Mouse (Mus musculus): ENCODE results near the gene Klk13. TPM values are rescaled to one million over a fixed set of nuclear protein-coding genes. Genes with fewer than 3 reads are reported as not detected.

Gene Klk13
- polyA plus RNA-seq, 1 experiment from 2014 or later = not detected

GRCm38 (mm10) chr7:43690118-43690517 lies 22.2 kb upstream of the Klk13 start, which contains the start of gene Klk14:
Gene Klk14, plus strand, starts transcription at chr7:43690418.
- ATAC-seq (ENCODE audit: low FRiP score, low read depth) = no peak
- Histone ChIP-seq H3K36me3 (no peaks in the 10 kb centered on the region), H3K9ac (replicated peaks) (no peak within 1 kb of the TSS), H3K4me2 (replicated peaks) (no peak within 1 kb of the TSS), H3K4me3 (no peak within 1 kb of the TSS), H3K9me3 (no peaks in the 10 kb centered on the region), H3K27ac (replicated peaks) (no peak within 1 kb of the TSS), H3K4me1 (no peaks in the 10 kb centered on the region), H3K27me3 (no peaks in the 10 kb centered on the region)

GRCm38 (mm10) chr7:43710031-43710430 lies 2.3 kb upstream of the Klk13 start:
- no peak overlapping the region for H3K4me2 ChIP-seq (replicated peaks)
- no peak for ATAC-seq (ENCODE audit: low FRiP score, low read depth)
- H3K4me1 ChIP-seq = peaks cover 5% of the 10 kb centered on the region; the same call in 1 of the 2 replicates
- H3K27ac ChIP-seq (replicated peaks) = no peak overlapping the region
- H3K9ac ChIP-seq (replicated peaks) = no peak overlapping the region
- H3K36me3 ChIP-seq = no peaks in the 10 kb centered on the region
- H3K4me3 ChIP-seq = no peak overlapping the region
- H3K9me3 ChIP-seq = no peaks in the 10 kb centered on the region
- H3K27me3 ChIP-seq = peaks cover 13% of the 10 kb centered on the region
- WGBS = 93% methylated on average over 3 of the region's 3 CpGs

GRCm38 (mm10) chr7:43712917-43713316 lies 550 bp downstream of the Klk13 start:
- WGBS = 5% methylated on average over 9 of the region's 9 CpGs
- ATAC-seq (ENCODE audit: low FRiP score, low read depth) = no peak
- no peak overlapping the region for H3K4me2 ChIP-seq (replicated peaks)

DNA sequence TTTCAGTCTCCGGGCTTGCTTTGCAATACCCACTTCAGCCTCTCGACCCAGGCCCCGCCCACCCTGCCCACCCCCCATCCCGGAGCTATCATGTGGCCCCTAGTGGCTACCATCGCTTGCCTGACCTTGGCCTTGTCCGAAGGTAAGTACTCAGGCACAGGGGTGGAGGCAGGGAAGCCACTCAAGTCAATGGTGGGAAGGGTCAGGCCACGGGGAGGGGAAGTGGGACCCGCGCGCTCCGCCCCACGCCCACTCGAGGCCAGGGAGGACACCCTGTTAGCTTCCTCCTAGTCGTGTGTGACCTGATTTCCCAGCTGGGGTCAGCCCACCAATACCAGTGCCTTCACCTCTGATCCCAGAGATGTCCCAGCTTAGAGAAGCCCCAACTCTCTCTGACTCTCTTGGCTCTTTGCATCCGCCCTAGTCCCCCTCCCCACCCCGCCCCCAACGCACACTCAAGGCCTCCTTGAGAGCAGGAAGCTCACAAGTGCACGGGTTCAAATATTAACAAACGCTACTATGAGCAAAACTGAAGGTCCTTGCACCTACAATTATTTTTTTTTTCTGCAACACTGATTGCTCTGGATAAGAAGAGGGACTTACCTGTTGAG lies 1.5 kb downstream of the Klk13 start:
- H3K27ac ChIP-seq (replicated peaks) = no peak overlapping the region
- H3K36me3 ChIP-seq = no peaks in the 10 kb centered on the region
- H3K4me2 ChIP-seq (replicated peaks) = peak overlapping the region; percentile 23; the same call in 1 of the 2 replicates
- H3K4me1 ChIP-seq = peaks cover 5% of the 10 kb centered on the region; the same call in 1 of the 2 replicates
- WGBS = 8% methylated on average over 19 of the region's 19 CpGs
- H3K9me3 ChIP-seq = no peaks in the 10 kb centered on the region
- no peak overlapping the region for H3K9ac ChIP-seq (replicated peaks)
- no peak overlapping the region for H3K4me3 ChIP-seq
- no peak for ATAC-seq (ENCODE audit: low FRiP score, low read depth)
- peaks cover 13% of the 10 kb centered on the region for H3K27me3 ChIP-seq

More at GRCm38 (mm10) chr7:43712917-43713316, 550 bp downstream of the Klk13 start:
- H3K4me1 ChIP-seq = peaks cover 5% of the 10 kb centered on the region; the same call in 1 of the 2 replicates
- no peak overlapping the region for H3K27ac ChIP-seq (replicated peaks)
- H3K27me3 ChIP-seq = peaks cover 13% of the 10 kb centered on the region
- H3K9ac ChIP-seq (replicated peaks) = no peak overlapping the region
- H3K4me3 ChIP-seq = no peak overlapping the region
- no peaks in the 10 kb centered on the region for H3K9me3 ChIP-seq
- no peaks in the 10 kb centered on the region for H3K36me3 ChIP-seq

GRCm38 (mm10) chr7:43747788-43748187 lies 35.4 kb downstream of the Klk13 start:
- WGBS = 50% methylated on average over 1 of the region's 1 CpGs
- no peaks in the 10 kb centered on the region for H3K27me3 ChIP-seq

DNA sequence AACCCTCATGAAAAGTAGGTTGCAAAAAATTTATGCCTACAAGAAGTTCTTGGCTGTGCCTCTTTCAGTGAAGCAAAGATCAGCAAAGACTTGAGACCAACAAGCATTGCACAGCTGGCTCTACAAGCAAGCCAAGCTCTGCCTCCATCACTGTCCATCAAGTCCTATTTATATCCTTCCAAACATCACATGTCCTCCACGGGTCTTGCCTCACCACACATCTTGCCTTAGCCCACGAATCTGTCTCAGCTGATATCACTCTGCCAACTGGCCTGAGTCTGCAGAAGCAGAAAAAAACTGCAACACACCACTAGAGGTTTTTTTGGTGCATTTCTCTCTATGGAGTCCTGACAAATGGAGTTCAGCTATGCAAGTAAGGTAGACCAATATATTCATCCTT lies 40.4 kb downstream of the Klk13 start:
- Histone ChIP-seq H3K9ac (replicated peaks) (no peak overlapping the region), H3K9me3 (no peaks in the 10 kb centered on the region), H3K4me2 (replicated peaks) (no peak overlapping the region), H3K4me3 (no peak overlapping the region), H3K4me1 (no peaks in the 10 kb centered on the region), H3K27me3 (no peaks in the 10 kb centered on the region), H3K27ac (replicated peaks) (no peak overlapping the region), H3K36me3 (no peaks in the 10 kb centered on the region)
- WGBS = 68% methylated on average over 2 of the region's 2 CpGs
- no peak for ATAC-seq (ENCODE audit: low FRiP score, low read depth)

More at GRCm38 (mm10) chr7:43747788-43748187, 35.4 kb downstream of the Klk13 start:
- no peaks in the 10 kb centered on the region for H3K36me3 ChIP-seq
- H3K4me1 ChIP-seq = no peaks in the 10 kb centered on the region
- no peak overlapping the region for H3K27ac ChIP-seq (replicated peaks)
- no peak for ATAC-seq (ENCODE audit: low FRiP score, low read depth)
- no peak overlapping the region for H3K9ac ChIP-seq (replicated peaks)
- no peak overlapping the region for H3K4me3 ChIP-seq
- H3K4me2 ChIP-seq (replicated peaks) = no peak overlapping the region
- no peaks in the 10 kb centered on the region for H3K9me3 ChIP-seq

- Histone ChIP-seq H3K4me2 (replicated peaks) (no peak overlapping the region), H3K9ac (replicated peaks) (no peak overlapping the region), H3K4me3 (no peak overlapping the region), H3K27me3 (no peaks in the 10 kb centered on the region), H3K36me3 (no peaks in the 10 kb centered on the region), H3K27ac (replicated peaks) (no peak overlapping the region), H3K9me3 (no peaks in the 10 kb centered on the region), H3K4me1 (no peaks in the 10 kb centered on the region)
- 41% methylated on average over 8 of the region's 8 CpGs for WGBS
- no peak for ATAC-seq (ENCODE audit: low FRiP score, low read depth)
These were observed 54.1 kb downstream of the Klk13 start for GRCm38 (mm10) chr7:43766484-43766883.

DNA sequence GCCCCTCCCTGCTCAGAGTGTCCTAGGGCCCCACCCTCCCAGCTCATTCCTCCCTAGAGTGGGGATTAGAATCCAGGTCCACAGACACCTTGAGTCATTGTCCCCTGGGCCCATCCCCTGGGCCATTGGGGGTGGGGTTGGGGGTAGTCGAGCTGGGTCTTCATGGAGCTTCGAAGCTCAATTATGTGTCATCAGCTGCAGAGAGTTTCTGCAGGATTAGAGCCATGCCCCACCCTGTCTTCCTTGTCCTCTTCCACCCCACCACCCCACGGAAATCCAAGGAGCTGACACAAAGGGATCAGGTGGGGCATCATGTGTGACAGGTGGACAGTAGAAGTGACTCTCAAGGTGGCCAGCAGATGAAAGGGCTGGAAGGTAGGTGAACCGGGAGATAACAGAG lies 56.2 kb downstream of the Klk13 start, which contains the start of gene Klk12:
Gene Klk12 (plus strand): TSS at position 301 of the 400 bp plus-strand sequence.
- no peak for ATAC-seq (ENCODE audit: low FRiP score, low read depth)
- Histone ChIP-seq H3K27me3 (no peaks in the 10 kb centered on the region), H3K4me1 (no peaks in the 10 kb centered on the region), H3K27ac (replicated peaks) (no peak within 1 kb of the TSS), H3K36me3 (no peaks in the 10 kb centered on the region), H3K9ac (replicated peaks) (no peak within 1 kb of the TSS), H3K4me2 (replicated peaks) (no peak within 1 kb of the TSS), H3K4me3 (no peak within 1 kb of the TSS), H3K9me3 (no peaks in the 10 kb centered on the region)
- WGBS = 81% methylated on average over 4 of the region's 4 CpGs

- H3K9ac ChIP-seq (replicated peaks) = no peak overlapping the region
- H3K9me3 ChIP-seq = no peaks in the 10 kb centered on the region
- H3K27me3 ChIP-seq = no peaks in the 10 kb centered on the region
- 89% methylated on average over 8 of the region's 8 CpGs for WGBS
- no peak for ATAC-seq (ENCODE audit: low FRiP score, low read depth)
- no peak overlapping the region for H3K4me3 ChIP-seq
- no peaks in the 10 kb centered on the region for H3K36me3 ChIP-seq
- H3K4me2 ChIP-seq (replicated peaks) = no peak overlapping the region
- H3K27ac ChIP-seq (replicated peaks) = no peak overlapping the region
- no peaks in the 10 kb centered on the region for H3K4me1 ChIP-seq
These were observed 57.3 kb downstream of the Klk13 start for GRCm38 (mm10) chr7:43769636-43770035.

DNA sequence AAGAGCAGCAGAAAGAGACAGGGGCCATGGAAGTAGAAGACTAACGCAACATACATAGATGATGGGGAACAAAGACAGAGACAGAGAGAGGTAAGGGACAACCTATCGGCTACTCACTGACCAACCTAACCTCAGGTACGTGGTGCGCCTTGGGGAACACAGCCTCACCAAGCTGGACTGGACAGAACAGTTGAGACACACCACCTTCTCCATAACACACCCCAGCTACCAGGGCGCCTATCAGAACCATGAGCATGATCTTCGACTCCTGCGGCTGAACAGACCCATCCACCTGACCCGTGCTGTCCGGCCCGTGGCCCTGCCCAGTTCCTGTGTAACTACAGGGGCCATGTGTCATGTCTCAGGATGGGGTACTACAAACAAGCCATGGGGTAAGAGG lies 58.3 kb downstream of the Klk13 start:
- Histone ChIP-seq H3K9me3 (no peaks in the 10 kb centered on the region), H3K36me3 (no peaks in the 10 kb centered on the region), H3K4me1 (peaks cover 8% of the 10 kb centered on the region; the same call in 1 of the 2 replicates), H3K27ac (replicated peaks) (no peak overlapping the region), H3K27me3 (no peaks in the 10 kb centered on the region; the same call in 1 of the 2 replicates), H3K4me2 (replicated peaks) (no peak overlapping the region), H3K4me3 (no peak overlapping the region), H3K9ac (replicated peaks) (no peak overlapping the region)
- WGBS = 94% methylated on average over 10 of the region's 10 CpGs
- no peak for ATAC-seq (ENCODE audit: low FRiP score, low read depth)

GRCm38 (mm10) chr7:43771916-43772315 lies 59.5 kb downstream of the Klk13 start:
- 93% methylated on average over 6 of the region's 6 CpGs for WGBS

GRCm38 (mm10) chr7:43772901-43773300 lies 60.5 kb downstream of the Klk13 start:
- Histone ChIP-seq H3K4me2 (replicated peaks) (no peak overlapping the region), H3K9me3 (no peaks in the 10 kb centered on the region), H3K4me3 (no peak overlapping the region), H3K27me3 (no peaks in the 10 kb centered on the region; the same call in 1 of the 2 replicates), H3K27ac (replicated peaks) (no peak overlapping the region), H3K36me3 (no peaks in the 10 kb centered on the region), H3K9ac (replicated peaks) (no peak overlapping the region), H3K4me1 (peaks cover 8% of the 10 kb centered on the region; the same call in 1 of the 2 replicates)
- ATAC-seq (ENCODE audit: low FRiP score, low read depth) = no peak
- WGBS = 75% methylated on average over 3 of the region's 3 CpGs

More at GRCm38 (mm10) chr7:43771916-43772315, 59.5 kb downstream of the Klk13 start:
- H3K4me2 ChIP-seq (replicated peaks) = no peak overlapping the region
- no peak overlapping the region for H3K27ac ChIP-seq (replicated peaks)
- no peak for ATAC-seq (ENCODE audit: low FRiP score, low read depth)
- H3K36me3 ChIP-seq = no peaks in the 10 kb centered on the region
- H3K9me3 ChIP-seq = no peaks in the 10 kb centered on the region
- H3K9ac ChIP-seq (replicated peaks) = no peak overlapping the region
- peaks cover 8% of the 10 kb centered on the region; the same call in 1 of the 2 replicates for H3K4me1 ChIP-seq
- H3K4me3 ChIP-seq = no peak overlapping the region
- no peaks in the 10 kb centered on the region; the same call in 1 of the 2 replicates for H3K27me3 ChIP-seq

All from midbrain, embryonic 12.5 days (tissue).